Mouse (Mus musculus) testis, adult 2 months (tissue): ENCODE measurements around the gene Csrp3. TPM values are rescaled to one million over a fixed set of nuclear protein-coding genes. Genes with fewer than 3 reads are reported as not detected.
A peak's percentile ranks its signal among the peaks of the same experiment; 100 is the strongest.

Source experiments
- H3K27ac ChIP-seq: fragments of 200-500 bp; 2 replicates; pipeline ENCODE4 v1.5.1; 2012; ENCODE audit warnings: low read depth, low read length; ENCODE audit not compliant: control insufficient read depth, insufficient read depth
- H3K27me3 ChIP-seq: fragments of 200-500 bp; 2 replicates; pipeline ENCODE4 v1.6.1; 2012; ENCODE audit warnings: mild to moderate bottlenecking, low read length, moderate library complexity; ENCODE audit not compliant: control insufficient read depth, insufficient read depth
- H3K36me3 ChIP-seq: fragments of 200-500 bp; 2 replicates; pipeline ENCODE4 v1.6.1; 2012; ENCODE audit warnings: mild to moderate bottlenecking, low read length; ENCODE audit not compliant: control insufficient read depth, insufficient read depth
- H3K4me1 ChIP-seq: fragments of 200-500 bp; 2 replicates; pipeline ENCODE4 v1.6.1; 2012; ENCODE audit warnings: low read length; ENCODE audit not compliant: control insufficient read depth, insufficient read depth
- H3K4me3 ChIP-seq: fragments of 200-500 bp; 2 replicates; pipeline ENCODE4 v1.5.1; 2012; ENCODE audit warnings: low read depth, mild to moderate bottlenecking, low read length, moderate library complexity, mixed read lengths; ENCODE audit not compliant: control insufficient read depth
- CTCF ChIP-seq: fragments of 200-500 bp; IDR thresholded peaks from 2 replicates; pipeline ENCODE4 v1.5.1; 2012; ENCODE audit warnings: low read depth, mild to moderate bottlenecking, inconsistent platforms, low read length, moderate library complexity; ENCODE audit not compliant: control insufficient read depth, insufficient read depth, insufficient replicate concordance
- POLR2A ChIP-seq: fragments of 200-500 bp; IDR thresholded peaks from 2 replicates; pipeline ENCODE4 v1.6.1; 2012; ENCODE audit warnings: low read depth, mild to moderate bottlenecking, inconsistent platforms, low read length, moderate library complexity; ENCODE audit not compliant: control insufficient read depth
- polyA plus RNA-seq: library from polyadenylated mRNA; depleted of rRNA; stranded (reverse); fragments of >200 nt; gene quantifications from 2 replicates; pipeline ENCODE4 v1.2.3, GENCODE M21; 2012; rRNA removed

Gene Csrp3
- polyA plus RNA-seq = 0.20 TPM in 1 of 2 replicates, not detected in the other

- TF ChIP-seq CTCF = no peak
- TF ChIP-seq POLR2A = no peak
- H3K4me1 ChIP-seq = no peaks in the 10 kb centered on the region
- H3K36me3 ChIP-seq = no peaks in the 10 kb centered on the region
- no peaks in the 10 kb centered on the region for H3K27me3 ChIP-seq
- H3K4me3 ChIP-seq = no peak within 1 kb of the TSS
- H3K27ac ChIP-seq = no peak within 1 kb of the TSS
Observed at GRCm38 (mm10) chr7:48847820-48848650, at the start of gene Csrp3. TSS of gene Csrp3 (minus strand) at chr7:48848033.

- Histone ChIP-seq H3K36me3 (no peaks in the 10 kb centered on the region), H3K27ac (no peak overlapping the region), H3K4me1 (no peaks in the 10 kb centered on the region), H3K4me3 (no peak overlapping the region), H3K27me3 (no peaks in the 10 kb centered on the region)
- TF ChIP-seq POLR2A (no peak), CTCF (no peak)
Observed at GRCm38 (mm10) chr7:48896051-48896450, 48.2 kb upstream of the Csrp3 start.

GRCm38 (mm10) chr7:48895475-48895874 is 47.6 kb upstream of the Csrp3 start:
- no peak overlapping the region for H3K27ac ChIP-seq
- no peaks in the 10 kb centered on the region for H3K27me3 ChIP-seq
- no peak overlapping the region for H3K4me3 ChIP-seq
- no peak for TF ChIP-seq POLR2A
- TF ChIP-seq CTCF = no peak
- no peaks in the 10 kb centered on the region for H3K4me1 ChIP-seq
- no peaks in the 10 kb centered on the region for H3K36me3 ChIP-seq

DNA sequence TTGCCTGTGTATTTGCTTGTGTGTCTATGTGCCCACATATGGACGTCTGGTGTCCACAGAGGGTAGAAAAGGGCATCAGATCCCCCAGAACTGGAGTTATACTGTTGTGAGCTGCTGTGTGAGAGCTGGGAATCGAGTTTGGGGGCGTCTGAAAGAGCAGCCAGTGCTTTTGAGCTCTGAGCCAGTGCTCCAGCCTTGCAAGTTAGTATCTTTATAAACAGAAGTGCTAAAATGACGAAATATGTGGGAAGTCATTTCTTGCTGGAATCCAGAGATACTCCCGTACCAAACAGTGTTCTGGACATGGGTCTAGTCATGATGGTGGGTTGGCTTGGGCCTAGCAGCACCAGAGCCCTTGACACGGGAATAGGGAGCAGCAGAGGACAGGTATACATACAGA is 46.9 kb upstream of the Csrp3 start:
- no peaks in the 10 kb centered on the region for H3K4me1 ChIP-seq
- no peak for TF ChIP-seq POLR2A
- H3K4me3 ChIP-seq = no peak overlapping the region
- H3K27me3 ChIP-seq = no peaks in the 10 kb centered on the region
- H3K27ac ChIP-seq = no peak overlapping the region
- H3K36me3 ChIP-seq = no peaks in the 10 kb centered on the region

DNA sequence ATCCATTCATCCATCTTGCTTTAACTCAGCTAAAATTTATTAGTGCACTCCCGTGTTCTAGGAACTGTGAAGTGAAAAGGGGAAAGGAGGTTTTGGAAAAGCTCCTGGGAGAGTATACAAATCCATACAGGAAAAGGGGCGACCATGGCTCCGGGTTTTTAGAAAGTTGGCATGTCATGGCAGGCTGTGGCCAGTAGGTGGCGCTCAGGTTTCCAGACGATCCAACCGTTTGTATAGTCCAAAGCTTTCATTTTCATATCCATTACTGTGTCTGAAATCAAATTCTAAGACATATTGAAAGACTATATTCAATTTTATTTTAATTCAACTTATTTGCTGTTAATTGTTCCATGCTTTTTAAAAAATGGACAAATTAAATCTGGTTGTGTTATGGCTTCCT is 46.3 kb upstream of the Csrp3 start:
- Histone ChIP-seq H3K36me3 (no peaks in the 10 kb centered on the region), H3K4me1 (no peaks in the 10 kb centered on the region), H3K27ac (no peak overlapping the region), H3K4me3 (no peak overlapping the region), H3K27me3 (no peaks in the 10 kb centered on the region)
- TF ChIP-seq CTCF (peak; percentile 90), POLR2A (no peak)

GRCm38 (mm10) chr7:48893093-48893492 is 45.3 kb upstream of the Csrp3 start:
- H3K36me3 ChIP-seq = no peaks in the 10 kb centered on the region
- no peaks in the 10 kb centered on the region for H3K4me1 ChIP-seq
- no peak for TF ChIP-seq CTCF
- TF ChIP-seq POLR2A = no peak

GRCm38 (mm10) chr7:48891029-48891428 is 43.2 kb upstream of the Csrp3 start:
- no peaks in the 10 kb centered on the region for H3K27me3 ChIP-seq

More at GRCm38 (mm10) chr7:48893093-48893492, 45.3 kb upstream of the Csrp3 start:
- no peak overlapping the region for H3K27ac ChIP-seq
- H3K4me3 ChIP-seq = no peak overlapping the region
- H3K27me3 ChIP-seq = no peaks in the 10 kb centered on the region

More at GRCm38 (mm10) chr7:48891029-48891428, 43.2 kb upstream of the Csrp3 start:
- no peaks in the 10 kb centered on the region for H3K36me3 ChIP-seq
- H3K4me1 ChIP-seq = no peaks in the 10 kb centered on the region
- H3K4me3 ChIP-seq = no peak overlapping the region
- no peak for TF ChIP-seq POLR2A
- TF ChIP-seq CTCF = no peak
- no peak overlapping the region for H3K27ac ChIP-seq
